Mouse (Mus musculus) heart, adult 10 weeks (tissue): ENCODE measurements around the gene Gtf2e1. TPM values are rescaled to one million over a fixed set of nuclear protein-coding genes. Genes with fewer than 3 reads are reported as not detected.

Source experiments
- polyA plus RNA-seq: library from polyadenylated mRNA; stranded (reverse); fragments of 350-450 nt; fragmentation: Illumina TruSeq; extraction: RNeasy Lipid Tissue Mini Kit (QIAGEN cat#74804); gene quantifications from one replicate; pipeline ENCODE4 v1.2.3, GENCODE M21; 2014; ENCODE audit warnings: low read depth, low replicate concordance

Gene Gtf2e1
- polyA plus RNA-seq, result 7.5 TPM

GRCm38 (mm10) chr16:37539611-37540580 lies at the start of gene Gtf2e1, which contains the start of gene Rabl3:
Gene Gtf2e1 (minus strand): TSS chr16:37539789.
Gene Rabl3 (plus strand): TSS chr16:37539885.

GRCm38 (mm10) chr16:37579994-37580393 lies 40.4 kb upstream of the Gtf2e1 start, which contains the start of gene Hgd:
Gene Hgd (plus strand): TSS chr16:37580153.

Other genes starting within 250 kb of the Gtf2e1 start
- not detected for gene Stxbp5l, start 154.8 kb downstream of the Gtf2e1 start, polyA plus RNA-seq
- gene Rabl3, start 96 bp upstream of the Gtf2e1 start, polyA plus RNA-seq, result 8.0 TPM
- gene Hgd, start 40.4 kb upstream of the Gtf2e1 start, polyA plus RNA-seq, result not detected
- gene Ndufb4, start 114.7 kb upstream of the Gtf2e1 start, polyA plus RNA-seq, result 130 TPM
- 67.0 TPM for gene Fstl1, start 237.1 kb upstream of the Gtf2e1 start, polyA plus RNA-seq